Comparison of ENCODE assay signal across 21 mouse cellular contexts in the genomic region with DNA sequence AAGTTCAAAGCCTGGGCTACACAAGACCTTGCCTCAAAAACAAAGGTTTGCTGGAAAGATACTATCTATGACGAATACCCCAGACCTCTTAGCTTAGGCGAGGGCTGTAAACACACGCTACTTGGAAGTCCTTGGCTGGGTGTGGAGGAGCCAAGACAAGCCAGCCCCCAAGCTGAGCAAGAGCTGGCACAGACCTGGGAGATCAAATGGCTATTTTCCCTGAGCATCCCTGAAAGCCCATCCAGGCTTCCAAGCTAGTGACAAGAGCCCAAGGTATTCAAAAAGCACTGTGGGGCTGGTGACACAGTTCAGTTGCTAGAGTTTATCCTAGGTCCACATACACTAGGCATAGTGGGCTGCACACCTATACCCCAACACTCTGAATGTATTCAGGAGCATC. TPM values are rescaled to one million over a fixed set of nuclear protein-coding genes. Genes with fewer than 3 reads are reported as not detected.
DNase-seq lines count a peak whose midpoint lies in the region; ATAC-seq and TF ChIP-seq lines count a peak whose summit lies in the region.
"Had no signal": no experiment of that assay in that cellular context is flagged by ENCODE, and none has a peak within 500 bp of the region (broad histone marks: within the 10 kb centered on the region; RNA-seq: fewer than 3 reads in every experiment).

No protein-coding gene starts in this region.

- no peak overlapping the region for H3K4me3 ChIP-seq in forebrain, embryonic 13.5 days
- no peak overlapping the region; the same call in 1 of the 2 replicates for H3K4me3 ChIP-seq in forebrain, embryonic 10.5 days
- peak overlapping the region; percentile 97; the same call in 1 of the 2 replicates for H3K4me3 ChIP-seq in midbrain, embryonic 10.5 days
- H3K4me3 ChIP-seq in midbrain, postnatal 0 days (ENCODE audit: low read depth, low read length): no peak overlapping the region
- H3K4me3 ChIP-seq in embryonic facial prominence, embryonic 13.5 days: no peak overlapping the region
- peak overlapping the region; percentile 87; the same call in 1 of the 2 replicates for H3K4me3 ChIP-seq in liver, postnatal 0 days (ENCODE audit: low read depth, low read length)
- H3K4me3 ChIP-seq in layer of hippocampus, adult 2 months: no peak overlapping the region
- H3K4me3 ChIP-seq in hindbrain, embryonic 13.5 days: no peak overlapping the region

- no peak overlapping the region for H3K27ac ChIP-seq in forebrain, embryonic 13.5 days
- H3K27ac ChIP-seq in forebrain, embryonic 10.5 days: no peak overlapping the region
- no peak overlapping the region for H3K27ac ChIP-seq in midbrain, embryonic 10.5 days (replicated peaks)
- H3K27ac ChIP-seq in midbrain, postnatal 0 days (ENCODE audit: low read depth, low read length): no peak overlapping the region
- no peak overlapping the region for H3K27ac ChIP-seq in embryonic facial prominence, embryonic 13.5 days
- peak overlapping the region; percentile 88; the same call in 1 of the 2 replicates for H3K27ac ChIP-seq in liver, postnatal 0 days (ENCODE audit: low read depth)
- no peak overlapping the region for H3K27ac ChIP-seq in layer of hippocampus, adult 2 months
- H3K27ac ChIP-seq in hindbrain, embryonic 13.5 days: no peak overlapping the region
- H3K27ac ChIP-seq: hindbrain, embryonic 10.5 days; kidney, embryonic 15.5 days had no signal

- 88% methylated on average over 3 of the region's 3 CpGs for WGBS in forebrain, embryonic 13.5 days
- WGBS in forebrain, embryonic 10.5 days: 90% methylated on average over 3 of the region's 3 CpGs
- WGBS in midbrain, embryonic 10.5 days: 91% methylated on average over 3 of the region's 3 CpGs
- 88% methylated on average over 3 of the region's 3 CpGs for WGBS in midbrain, postnatal 0 days
- WGBS in embryonic facial prominence, embryonic 13.5 days: 86% methylated on average over 3 of the region's 3 CpGs
- WGBS in liver, postnatal 0 days (ENCODE audit: insufficient replicate concordance): 83% methylated on average over 3 of the region's 3 CpGs
- WGBS in hindbrain, embryonic 13.5 days: 93% methylated on average over 3 of the region's 3 CpGs

- no peaks in the 10 kb centered on the region for H3K36me3 ChIP-seq in forebrain, embryonic 13.5 days (ENCODE audit: poor library complexity, severe bottlenecking)
- no peaks in the 10 kb centered on the region for H3K36me3 ChIP-seq in forebrain, embryonic 10.5 days (replicated peaks)
- H3K36me3 ChIP-seq in midbrain, embryonic 10.5 days: no peaks in the 10 kb centered on the region
- H3K36me3 ChIP-seq in midbrain, postnatal 0 days (ENCODE audit: insufficient read depth, low read length): no peaks in the 10 kb centered on the region
- no peaks in the 10 kb centered on the region for H3K36me3 ChIP-seq in embryonic facial prominence, embryonic 13.5 days
- H3K36me3 ChIP-seq in liver, postnatal 0 days (replicated peaks; ENCODE audit: insufficient read depth, low read length): no peaks in the 10 kb centered on the region
- no peaks in the 10 kb centered on the region for H3K36me3 ChIP-seq in hindbrain, embryonic 13.5 days
- H3K36me3 ChIP-seq: heart, embryonic 15.5 days; hindbrain, embryonic 10.5 days; kidney, embryonic 15.5 days had no signal

- H3K4me1 ChIP-seq in forebrain, embryonic 13.5 days: peaks cover 40% of the 10 kb centered on the region
- peaks cover 41% of the 10 kb centered on the region for H3K4me1 ChIP-seq in forebrain, embryonic 10.5 days
- peaks cover 44% of the 10 kb centered on the region for H3K4me1 ChIP-seq in midbrain, embryonic 10.5 days
- peaks cover 14% of the 10 kb centered on the region; the same call in 1 of the 2 replicates for H3K4me1 ChIP-seq in midbrain, postnatal 0 days (ENCODE audit: insufficient read depth, low read length)
- H3K4me1 ChIP-seq in embryonic facial prominence, embryonic 13.5 days: peaks cover 32% of the 10 kb centered on the region
- H3K4me1 ChIP-seq in liver, postnatal 0 days (ENCODE audit: insufficient read depth): peaks cover 49% of the 10 kb centered on the region
- peaks cover 35% of the 10 kb centered on the region for H3K4me1 ChIP-seq in hindbrain, embryonic 13.5 days (replicated peaks)

- no peak for TF ChIP-seq EP300 in liver, postnatal 0 days (IDR thresholded peaks at IDR 0.05; ENCODE audit: low read depth)

- ATAC-seq in forebrain, embryonic 13.5 days: no peak
- no peak for ATAC-seq in midbrain, postnatal 0 days (ENCODE audit: low FRiP score)
- ATAC-seq in embryonic facial prominence, embryonic 13.5 days (ENCODE audit: insufficient number of reproducible peaks, insufficient read depth, low FRiP score, low TSS enrichment, low read depth): no peak
- no peak for ATAC-seq in liver, postnatal 0 days
- ATAC-seq in hindbrain, embryonic 13.5 days (ENCODE audit: low FRiP score): no peak
- ATAC-seq: forebrain, embryonic 14.5 days had no signal

- DNase-seq in forebrain, embryonic 10.5 days (ENCODE audit: extremely low spot score, low spot score): no peak
- DNase-seq in midbrain, embryonic 10.5 days (ENCODE audit: low spot score): no peak
- DNase-seq in midbrain, postnatal 0 days (ENCODE audit: low spot score): no peak
- no peak for DNase-seq in liver, postnatal 0 days
- DNase-seq in layer of hippocampus, adult 2 months (ENCODE audit: low spot score in 2 of 2): no peak
- DNase-seq: adrenal gland, adult 2 months; lung, embryonic 14.5 days; lung, postnatal 4 days; retina, postnatal 1 day had no signal

- H3K9ac ChIP-seq in forebrain, embryonic 13.5 days: no peak overlapping the region
- no peak overlapping the region for H3K9ac ChIP-seq in midbrain, postnatal 0 days (replicated peaks; ENCODE audit: low read length, poor library complexity, severe bottlenecking)
- H3K9ac ChIP-seq in embryonic facial prominence, embryonic 13.5 days: no peak overlapping the region
- no peak overlapping the region for H3K9ac ChIP-seq in liver, postnatal 0 days (replicated peaks)
- no peak overlapping the region for H3K9ac ChIP-seq in hindbrain, embryonic 13.5 days
- H3K9ac ChIP-seq: heart, embryonic 15.5 days; kidney, embryonic 15.5 days; lung, embryonic 14.5 days had no signal

- H3K4me2 ChIP-seq in forebrain, embryonic 13.5 days: peak overlapping the region; percentile 95; the same call in 1 of the 2 replicates
- no peak overlapping the region for H3K4me2 ChIP-seq in midbrain, postnatal 0 days (ENCODE audit: low read depth, low read length, poor library complexity, severe bottlenecking)
- H3K4me2 ChIP-seq in embryonic facial prominence, embryonic 13.5 days: 0 out of 2 replicates have a peak overlapping the region, but pooled peaks have one; percentile 79
- H3K4me2 ChIP-seq in liver, postnatal 0 days (ENCODE audit: low read depth, low read length): peak overlapping the region; percentile 82
- no peak overlapping the region for H3K4me2 ChIP-seq in hindbrain, embryonic 13.5 days

- no peaks in the 10 kb centered on the region for H3K9me3 ChIP-seq in forebrain, embryonic 13.5 days (replicated peaks)
- H3K9me3 ChIP-seq in forebrain, embryonic 10.5 days: 0 out of 2 replicates have a peak, but pooled peaks cover 3% of the 10 kb centered on the region
- H3K9me3 ChIP-seq in midbrain, embryonic 10.5 days (replicated peaks): no peaks in the 10 kb centered on the region
- no peaks in the 10 kb centered on the region for H3K9me3 ChIP-seq in midbrain, postnatal 0 days (ENCODE audit: low read length)
- H3K9me3 ChIP-seq in embryonic facial prominence, embryonic 13.5 days: no peaks in the 10 kb centered on the region
- no peaks in the 10 kb centered on the region for H3K9me3 ChIP-seq in liver, postnatal 0 days (ENCODE audit: low read length)
- H3K9me3 ChIP-seq in hindbrain, embryonic 13.5 days: no peaks in the 10 kb centered on the region
- H3K9me3 ChIP-seq: heart, embryonic 15.5 days; hindbrain, embryonic 10.5 days; kidney, embryonic 15.5 days had no signal

- H3K27me3 ChIP-seq in forebrain, embryonic 13.5 days: no peaks in the 10 kb centered on the region
- no peaks in the 10 kb centered on the region for H3K27me3 ChIP-seq in forebrain, embryonic 10.5 days (ENCODE audit: poor library complexity, severe bottlenecking)
- H3K27me3 ChIP-seq in midbrain, embryonic 10.5 days (ENCODE audit: low read depth, poor library complexity, severe bottlenecking): no peaks in the 10 kb centered on the region
- H3K27me3 ChIP-seq in midbrain, postnatal 0 days (ENCODE audit: insufficient read depth, low read length): no peaks in the 10 kb centered on the region
- H3K27me3 ChIP-seq in embryonic facial prominence, embryonic 13.5 days: no peaks in the 10 kb centered on the region
- no peaks in the 10 kb centered on the region for H3K27me3 ChIP-seq in liver, postnatal 0 days (ENCODE audit: insufficient read depth, low read length)
- H3K27me3 ChIP-seq in hindbrain, embryonic 13.5 days: no peaks in the 10 kb centered on the region
- H3K27me3 ChIP-seq: CH12.LX; heart, embryonic 15.5 days; kidney, embryonic 15.5 days had no signal

- TF ChIP-seq CTCF in midbrain, postnatal 0 days (IDR thresholded peaks at IDR 0.05): no peak
- TF ChIP-seq CTCF in liver, postnatal 0 days (IDR thresholded peaks at IDR 0.05; ENCODE audit: low read depth): no peak
- no peak for TF ChIP-seq CTCF in layer of hippocampus, adult 2 months (conservative IDR thresholded peaks at IDR 0.05)

RNA-seq across cellular contexts. Expression of a gene that starts 2.9 kb away (rescaled TPM):
- 8.4 and 8.5 TPM in 2 replicates for polyA plus RNA-seq in forebrain, embryonic 13.5 days (2015; fragmentation: Nextera tagmentation; extraction: Ambion mirVana)
- polyA plus RNA-seq in forebrain, embryonic 10.5 days (2016; fragmentation: Nextera tagmentation; extraction: Ambion mirVana): 7.0 and 7.7 TPM in 2 replicates
- polyA plus RNA-seq in midbrain, embryonic 10.5 days (2016; fragmentation: Nextera tagmentation; extraction: Ambion mirVana): 6.9 and 8.2 TPM in 2 replicates
- 6.3 and 7.0 TPM in 2 replicates for total RNA-seq in midbrain, postnatal 0 days (2014; rRNA removed)
- 3.1 and 4.1 TPM in 2 replicates for polyA plus RNA-seq in midbrain, postnatal 0 days (2015; fragmentation: Nextera tagmentation; extraction: Ambion mirVana)
- polyA plus RNA-seq in embryonic facial prominence, embryonic 13.5 days (2015; fragmentation: Nextera tagmentation; extraction: Ambion mirVana): 9.5 and 10.4 TPM in 2 replicates
- polyA plus RNA-seq in liver, postnatal 0 days (2015; fragmentation: Nextera tagmentation; extraction: Ambion mirVana): 0.95 and 1.0 TPM in 2 replicates
- 10 to 100 TPM; 20.8 to 22.8 TPM for total RNA-seq in layer of hippocampus, adult 2 months (2021)
- polyA plus RNA-seq in hindbrain, embryonic 13.5 days (2015; fragmentation: Nextera tagmentation; extraction: Ambion mirVana): 8.2 and 8.4 TPM in 2 replicates

RNA-seq across cellular contexts. Expression of a gene that starts 11.0 kb away (rescaled TPM):
- polyA plus RNA-seq in forebrain, embryonic 13.5 days (2015; fragmentation: Nextera tagmentation; extraction: Ambion mirVana): not detected in 2 replicates
- 0.10 TPM in 1 of 2 replicates, not detected in the other for polyA plus RNA-seq in forebrain, embryonic 10.5 days (2016; fragmentation: Nextera tagmentation; extraction: Ambion mirVana)
- polyA plus RNA-seq in midbrain, embryonic 10.5 days (2016; fragmentation: Nextera tagmentation; extraction: Ambion mirVana): not detected in 2 replicates
- 0.14 and 0.33 TPM in 2 replicates for total RNA-seq in midbrain, postnatal 0 days (2014; rRNA removed)
- polyA plus RNA-seq in midbrain, postnatal 0 days (2015; fragmentation: Nextera tagmentation; extraction: Ambion mirVana): 0.15 TPM in 2 replicates
- polyA plus RNA-seq in embryonic facial prominence, embryonic 13.5 days (2015; fragmentation: Nextera tagmentation; extraction: Ambion mirVana): 0.07 and 0.11 TPM in 2 replicates
- polyA plus RNA-seq in liver, postnatal 0 days (2015; fragmentation: Nextera tagmentation; extraction: Ambion mirVana): not detected in 2 replicates
- total RNA-seq in layer of hippocampus, adult 2 months (2021): 1 to 10 TPM in 1 of 2 experiments, under 1 TPM in 1; 0.59 to 1.1 TPM
- 0.09 TPM in 2 replicates for polyA plus RNA-seq in hindbrain, embryonic 13.5 days (2015; fragmentation: Nextera tagmentation; extraction: Ambion mirVana)
- total RNA-seq: monocyte, adult 5-6 weeks had no signal
- polyA plus RNA-seq: embryonic facial prominence, embryonic 11.5 days; forebrain, embryonic 14.5 days; heart, embryonic 15.5 days; kidney, embryonic 15.5 days; large intestine, adult 2 months; lung, embryonic 14.5 days; small intestine, adult 2 months had no signal

RNA-seq across cellular contexts. Expression of a gene that starts 47.7 kb away (rescaled TPM):
- polyA plus RNA-seq in forebrain, embryonic 13.5 days (2015; fragmentation: Nextera tagmentation; extraction: Ambion mirVana): 166 and 186 TPM in 2 replicates
- polyA plus RNA-seq in forebrain, embryonic 10.5 days (2016; fragmentation: Nextera tagmentation; extraction: Ambion mirVana): 169 and 171 TPM in 2 replicates
- 187 and 188 TPM in 2 replicates for polyA plus RNA-seq in midbrain, embryonic 10.5 days (2016; fragmentation: Nextera tagmentation; extraction: Ambion mirVana)
- total RNA-seq in midbrain, postnatal 0 days (2014; rRNA removed): 375 and 403 TPM in 2 replicates
- polyA plus RNA-seq in midbrain, postnatal 0 days (2015; fragmentation: Nextera tagmentation; extraction: Ambion mirVana): 236 and 258 TPM in 2 replicates
- 195 and 216 TPM in 2 replicates for polyA plus RNA-seq in embryonic facial prominence, embryonic 13.5 days (2015; fragmentation: Nextera tagmentation; extraction: Ambion mirVana)
- 96.6 and 105 TPM in 2 replicates for polyA plus RNA-seq in liver, postnatal 0 days (2015; fragmentation: Nextera tagmentation; extraction: Ambion mirVana)
- total RNA-seq in layer of hippocampus, adult 2 months (2021): 100 to 1,000 TPM; 309 to 325 TPM
- polyA plus RNA-seq in hindbrain, embryonic 13.5 days (2015; fragmentation: Nextera tagmentation; extraction: Ambion mirVana): 212 and 237 TPM in 2 replicates

Comparison
In these comparisons a context has a peak if more than half of its experiments do, and no peak if none do; other contexts are left out.
1. H3K4me3 ChIP-seq: peak in midbrain, embryonic 10.5 days (single experiment) and liver, postnatal 0 days (single experiment); none in forebrain, embryonic 13.5 days (single experiment), forebrain, embryonic 10.5 days (single experiment), midbrain, postnatal 0 days (single experiment), embryonic facial prominence, embryonic 13.5 days (single experiment), layer of hippocampus, adult 2 months (single experiment) and hindbrain, embryonic 13.5 days (single experiment).
2. H3K4me2 ChIP-seq: peak in forebrain, embryonic 13.5 days (single experiment), embryonic facial prominence, embryonic 13.5 days (single experiment) and liver, postnatal 0 days (single experiment); none in midbrain, postnatal 0 days (single experiment) and hindbrain, embryonic 13.5 days (single experiment).